In the genomic region with DNA sequence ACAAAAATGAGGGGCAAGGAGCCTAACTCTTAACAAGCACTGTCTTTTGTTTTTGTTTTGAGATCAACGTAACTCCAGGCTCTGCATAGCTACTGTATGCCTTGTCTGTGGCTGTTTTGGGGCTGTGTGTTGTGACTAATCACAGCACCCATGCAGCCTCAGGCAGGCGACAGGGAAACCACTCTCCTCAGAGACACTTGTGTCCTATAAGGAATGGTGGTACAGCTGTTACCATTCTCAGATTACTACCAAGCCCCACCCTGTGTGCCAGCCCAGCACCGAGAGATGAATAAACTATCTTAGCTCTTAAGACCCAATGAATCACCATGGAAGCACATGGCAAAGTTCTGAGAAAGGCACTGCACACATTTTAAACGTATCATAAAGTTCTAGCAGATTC, we compare ENCODE assay signal across 12 mouse cellular contexts. TPM values are rescaled to one million over a fixed set of nuclear protein-coding genes. Genes with fewer than 3 reads are reported as not detected.
DNase-seq lines count a peak whose midpoint lies in the region; ATAC-seq and TF ChIP-seq lines count a peak whose summit lies in the region.
"Had no signal": no experiment of that assay in that cellular context is flagged by ENCODE, and none has a peak within 500 bp of the region (broad histone marks: within the 10 kb centered on the region; RNA-seq: fewer than 3 reads in every experiment).

No protein-coding gene starts in this region.

- H3K4me2 ChIP-seq in embryonic facial prominence, embryonic 15.5 days (replicated peaks), result no peak overlapping the region; the same call in 1 of the 2 replicates
- H3K4me2 ChIP-seq in limb, embryonic 15.5 days, result no peak overlapping the region
- H3K4me2 ChIP-seq in liver, embryonic 12.5 days, result no peak overlapping the region

- DNase-seq in embryo, embryonic 11 days, result peak; percentile 15
- DNase-seq in embryo, embryonic 10.5 days (ENCODE audit: low spot score), result no peak
- no peak for DNase-seq in left cerebral cortex, adult 2 months (ENCODE audit: extremely low spot score in 1 of 2, low spot score in 2 of 2)
- no peak for DNase-seq in left cerebral cortex, postnatal 4 days
- DNase-seq in spleen, postnatal 4 days (ENCODE audit: low spot score in 2 of 2), result no peak
- DNase-seq: cerebellum, postnatal 10 days; kidney, postnatal 14 days had no signal

- intact Hi-C loops in left cerebral cortex, adult 2 months (cut with DNase I), result no loop called here
- intact Hi-C loops in left cerebral cortex, postnatal 4 days (cut with DNase I), result no loop called here

- no peak for TF ChIP-seq CTCF in left cerebral cortex, adult 2 months (IDR thresholded peaks at IDR 0.05)

- peak overlapping the region; percentile 42; the same call in 1 of the 2 replicates for H3K27ac ChIP-seq in left cerebral cortex, adult 2 months
- H3K27ac ChIP-seq in embryonic facial prominence, embryonic 15.5 days (replicated peaks), result peak overlapping the region; percentile 72
- no peak overlapping the region for H3K27ac ChIP-seq in limb, embryonic 15.5 days
- no peak overlapping the region for H3K27ac ChIP-seq in liver, embryonic 12.5 days
- H3K27ac ChIP-seq: macrophage had no signal

- no peaks in the 10 kb centered on the region for H3K27me3 ChIP-seq in embryonic facial prominence, embryonic 15.5 days
- H3K27me3 ChIP-seq in limb, embryonic 15.5 days, result no peaks in the 10 kb centered on the region
- no peaks in the 10 kb centered on the region for H3K27me3 ChIP-seq in liver, embryonic 12.5 days (replicated peaks)

- 0 out of 2 replicates have a peak, but pooled peaks cover 4% of the 10 kb centered on the region for H3K4me1 ChIP-seq in embryonic facial prominence, embryonic 15.5 days
- no peaks in the 10 kb centered on the region for H3K4me1 ChIP-seq in limb, embryonic 15.5 days
- H3K4me1 ChIP-seq in liver, embryonic 12.5 days, result no peaks in the 10 kb centered on the region

- no peaks in the 10 kb centered on the region for H3K36me3 ChIP-seq in embryonic facial prominence, embryonic 15.5 days
- no peaks in the 10 kb centered on the region for H3K36me3 ChIP-seq in limb, embryonic 15.5 days
- no peaks in the 10 kb centered on the region for H3K36me3 ChIP-seq in liver, embryonic 12.5 days

- no peak overlapping the region for H3K9ac ChIP-seq in embryonic facial prominence, embryonic 15.5 days
- H3K9ac ChIP-seq in limb, embryonic 15.5 days, result no peak overlapping the region
- no peak overlapping the region for H3K9ac ChIP-seq in liver, embryonic 12.5 days

- no peak overlapping the region for H3K4me3 ChIP-seq in left cerebral cortex, adult 2 months
- no peak overlapping the region for H3K4me3 ChIP-seq in embryonic facial prominence, embryonic 15.5 days (replicated peaks)
- H3K4me3 ChIP-seq in limb, embryonic 15.5 days, result no peak overlapping the region
- no peak overlapping the region for H3K4me3 ChIP-seq in liver, embryonic 12.5 days

- peak; percentile 90 for ATAC-seq in embryonic facial prominence, embryonic 15.5 days (ENCODE audit: insufficient number of reproducible peaks, low FRiP score, low TSS enrichment, low read depth)
- ATAC-seq in limb, embryonic 15.5 days (ENCODE audit: insufficient number of reproducible peaks, low FRiP score, low TSS enrichment, low read depth), result peak; percentile 80; the same call in 1 of the 2 replicates
- no peak for ATAC-seq in liver, embryonic 12.5 days

- WGBS in embryonic facial prominence, embryonic 15.5 days, result 23% methylated on average over 4 of the region's 4 CpGs
- WGBS in limb, embryonic 15.5 days, result 34% methylated on average over 4 of the region's 4 CpGs
- 57% methylated on average over 4 of the region's 4 CpGs for WGBS in liver, embryonic 12.5 days (ENCODE audit: insufficient replicate concordance)

- no peaks in the 10 kb centered on the region for H3K9me3 ChIP-seq in embryonic facial prominence, embryonic 15.5 days (replicated peaks)
- H3K9me3 ChIP-seq in limb, embryonic 15.5 days, result no peaks in the 10 kb centered on the region
- no peaks in the 10 kb centered on the region for H3K9me3 ChIP-seq in liver, embryonic 12.5 days (replicated peaks)

RNA-seq across cellular contexts. Expression of a gene that starts 29.7 kb away (rescaled TPM):
- total RNA-seq in left cerebral cortex, adult 2 months (2021), result 100 to 1,000 TPM; 130 to 137 TPM
- total RNA-seq in left cerebral cortex, postnatal 4 days (2021), result 10 to 100 TPM; 49.0 to 49.8 TPM
- polyA plus RNA-seq in embryonic facial prominence, embryonic 15.5 days (2015; fragmentation: Nextera tagmentation; extraction: Ambion mirVana), result 31.9 and 40.0 TPM in 2 replicates
- 28.7 and 69.6 TPM in 2 replicates for polyA plus RNA-seq in limb, embryonic 15.5 days (2015; fragmentation: Nextera tagmentation; extraction: Ambion mirVana)
- 2.4 and 3.5 TPM in 2 replicates for polyA plus RNA-seq in liver, embryonic 12.5 days (2016; fragmentation: Nextera tagmentation; extraction: Ambion mirVana)
- total RNA-seq: hematopoietic stem cell, adult 5-6 weeks had no signal
- polyA plus RNA-seq: macrophage had no signal

Comparison
In these comparisons a context has a peak if more than half of its experiments do, and no peak if none do; other contexts are left out.
1. H3K27ac ChIP-seq: peak in left cerebral cortex, adult 2 months (single experiment) and embryonic facial prominence, embryonic 15.5 days (single experiment); none in limb, embryonic 15.5 days (single experiment) and liver, embryonic 12.5 days (single experiment).